Mouse (Mus musculus) forebrain, embryonic 12.5 days (tissue): ENCODE results near the gene Shank2. TPM values are rescaled to one million over a fixed set of nuclear protein-coding genes. Genes with fewer than 3 reads are reported as not detected.

Experiments
- ATAC-seq: fragments of 200-750 bp; cut with Nextera tagmentation; 2 replicates; pipeline ENCODE4 v1.8.0; 2017; ENCODE audit warnings: moderate TSS enrichment; ENCODE audit not compliant: low FRiP score
- H3K27ac ChIP-seq: fragments of 300-500 bp; sonication (generic); 2 replicates; pipeline ENCODE4 v1.5.1; 2016; ENCODE audit warnings: mild to moderate bottlenecking
- H3K27me3 ChIP-seq: fragments of 300-500 bp; sonication (generic); 2 replicates; pipeline ENCODE4 v1.6.1; 2016; ENCODE audit warnings: mild to moderate bottlenecking
- H3K36me3 ChIP-seq: fragments of 300-500 bp; sonication (generic); replicated peaks from 2 replicates; pipeline ENCODE4 v1.6.1; 2016; ENCODE audit warnings: mild to moderate bottlenecking
- H3K4me1 ChIP-seq: fragments of 300-500 bp; sonication (generic); 2 replicates; pipeline ENCODE4 v1.6.1; 2016
- H3K4me2 ChIP-seq: fragments of 300-500 bp; sonication (generic); 2 replicates; pipeline ENCODE4 v1.6.1; 2016; ENCODE audit warnings: mild to moderate bottlenecking, moderate library complexity
- H3K4me3 ChIP-seq: fragments of 300-500 bp; sonication (generic); replicated peaks from 2 replicates; pipeline ENCODE4 v1.5.1; 2016; ENCODE audit warnings: mild to moderate bottlenecking
- H3K9ac ChIP-seq: fragments of 300-500 bp; sonication (generic); 2 replicates; pipeline ENCODE4 v1.6.1; 2016; ENCODE audit warnings: mild to moderate bottlenecking
- H3K9me3 ChIP-seq: fragments of 300-500 bp; sonication (generic); 2 replicates; pipeline ENCODE4 v1.6.1; 2016
- WGBS: fragments of 180-500 bp; shearing (Covaris S2); methylation state at CpG from one replicate; pipeline ENCODE4 v1.1.7; 2016; 5-methylcytosine and 5-hydroxymethylcytosine counted together
- polyA plus RNA-seq: library from polyadenylated mRNA; unstranded; fragments of >200 nt; fragmentation: Nextera tagmentation; extraction: Ambion mirVana; gene quantifications from 2 replicates; pipeline ENCODE4 v1.2.1, GENCODE M21; 2016

Shank2 gene
- polyA plus RNA-seq, 1 experiment from 2014 or later, result 3.0 TPM

DNA sequence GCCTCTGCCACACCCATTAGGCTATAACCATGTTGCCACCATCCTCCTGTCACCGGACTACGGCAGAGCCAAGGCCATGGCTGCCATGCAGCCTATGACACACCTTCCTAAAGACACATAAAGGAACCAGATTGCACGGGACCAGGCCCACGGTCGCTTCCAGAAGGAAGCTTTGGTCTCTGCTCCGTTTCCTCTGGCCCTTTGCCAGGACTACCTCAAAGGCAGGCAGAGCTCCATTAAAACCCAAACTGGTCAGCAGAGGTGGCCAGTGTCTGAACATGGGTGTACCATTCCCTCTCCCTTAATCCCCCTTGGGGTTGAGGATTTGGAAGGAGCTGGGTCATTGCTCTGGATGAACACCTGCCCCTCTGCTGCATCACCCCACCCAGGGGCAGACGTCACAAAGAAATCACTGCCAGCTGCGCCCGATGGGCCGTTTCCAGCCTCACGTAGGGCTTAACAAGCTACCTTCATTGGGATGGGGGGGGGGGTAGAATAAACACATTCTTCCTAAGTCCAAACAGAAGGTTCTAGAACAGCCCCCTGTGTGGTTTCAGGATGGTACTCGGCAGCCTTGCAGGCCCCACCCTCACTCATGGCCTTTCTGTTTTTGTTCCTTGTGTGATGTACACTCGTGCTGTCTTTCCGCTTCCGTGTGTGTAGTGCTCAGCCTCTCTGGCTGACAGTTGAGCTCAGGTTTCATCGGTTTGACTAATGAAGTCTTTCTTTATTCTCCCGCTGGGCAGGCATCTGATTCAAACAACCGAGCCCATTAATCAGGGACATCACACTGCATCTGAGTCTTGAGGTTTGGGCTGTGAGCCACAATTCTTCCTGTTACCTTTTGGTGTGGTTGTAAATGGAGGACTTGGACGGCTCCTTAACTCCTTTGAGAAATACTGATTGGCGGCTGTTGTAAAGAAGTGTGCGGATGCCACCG lies 410.5 kb downstream of the Shank2 start:
- peaks cover 18% of the 10 kb centered on the region for H3K4me1 ChIP-seq
- 0 out of 2 replicates have a peak, but pooled peaks cover 15% of the 10 kb centered on the region for H3K36me3 ChIP-seq
- peak overlapping the region; percentile 59; the same call in 1 of the 2 replicates for H3K27ac ChIP-seq
- WGBS, result 60% methylated on average over 22 of the region's 22 CpGs
- no peak overlapping the region for H3K9ac ChIP-seq
- no peak overlapping the region for H3K4me3 ChIP-seq
- ATAC-seq, result no peak
- no peaks in the 10 kb centered on the region for H3K27me3 ChIP-seq
- H3K9me3 ChIP-seq, result no peaks in the 10 kb centered on the region
- no peak overlapping the region for H3K4me2 ChIP-seq

DNA sequence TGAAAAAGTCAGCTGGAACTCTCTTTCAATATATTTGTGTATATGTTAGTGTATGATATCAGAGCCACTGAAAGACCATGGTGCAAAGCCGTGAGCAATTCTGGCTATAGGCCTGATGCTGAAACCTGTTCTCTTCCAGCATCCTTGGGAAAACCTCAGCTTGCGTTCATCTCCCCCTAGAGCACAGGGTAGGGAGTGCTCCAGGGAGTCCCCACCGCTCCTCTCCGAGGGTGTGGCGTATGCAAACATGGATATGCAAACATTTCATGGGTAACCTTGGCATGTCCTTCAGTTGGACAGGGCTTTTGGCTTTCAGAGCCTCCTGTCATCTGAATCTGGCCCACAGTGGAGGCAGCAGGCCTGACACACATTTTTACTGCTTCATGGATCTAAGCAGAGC lies 412.9 kb downstream of the Shank2 start:
- Histone ChIP-seq H3K4me1 (peaks cover 30% of the 10 kb centered on the region), H3K4me3 (no peak overlapping the region), H3K27ac (no peak overlapping the region), H3K9me3 (no peaks in the 10 kb centered on the region), H3K4me2 (no peak overlapping the region), H3K27me3 (no peaks in the 10 kb centered on the region), H3K36me3 (0 out of 2 replicates have a peak, but pooled peaks cover 15% of the 10 kb centered on the region), H3K9ac (no peak overlapping the region)
- no peak for ATAC-seq
- WGBS, result 86% methylated on average over 5 of the region's 5 CpGs

DNA sequence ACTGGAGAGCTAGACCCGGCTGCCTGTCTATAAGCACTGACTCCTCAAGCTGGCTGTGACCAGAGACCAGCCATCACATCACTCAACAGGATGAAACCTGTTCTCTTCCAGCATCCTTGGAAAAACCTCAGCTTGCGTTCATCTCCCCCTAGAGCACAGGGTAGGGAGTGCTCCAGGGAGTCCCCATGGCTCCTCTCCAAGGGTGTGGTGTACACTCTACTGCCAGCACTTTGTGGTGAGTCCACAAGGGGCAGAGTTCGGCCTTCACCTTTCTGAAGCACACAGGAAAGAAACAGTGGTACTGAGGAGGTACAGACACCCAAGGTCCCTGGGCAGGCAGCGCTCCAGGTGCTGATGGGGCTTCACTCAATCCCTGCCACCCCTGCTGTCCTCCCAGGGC lies 414.1 kb downstream of the Shank2 start:
- 70% methylated on average over 4 of the region's 4 CpGs for WGBS

DNA sequence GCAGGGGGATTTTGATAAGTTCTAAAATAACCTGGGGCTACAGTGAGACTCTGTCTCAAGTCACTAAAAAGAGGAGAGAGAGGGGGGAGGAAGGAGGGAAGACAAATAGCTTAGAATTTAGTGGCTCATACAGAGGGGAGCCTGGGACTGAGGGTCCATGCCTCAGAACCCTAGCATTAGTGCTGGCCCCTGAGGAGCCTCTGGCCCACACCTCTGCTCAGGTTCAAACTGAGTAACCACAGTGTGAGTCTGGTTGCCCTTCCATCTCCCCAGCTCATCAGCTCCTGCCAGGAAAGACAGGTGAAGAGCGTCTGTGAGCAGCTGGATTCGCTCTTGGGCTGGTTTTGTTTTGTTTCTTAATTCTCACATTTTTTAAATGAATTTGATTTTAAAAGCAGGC lies 415.5 kb downstream of the Shank2 start:
- H3K4me1 ChIP-seq, result peaks cover 36% of the 10 kb centered on the region
- H3K9me3 ChIP-seq, result no peaks in the 10 kb centered on the region
- no peaks in the 10 kb centered on the region for H3K27me3 ChIP-seq
- no peaks in the 10 kb centered on the region for H3K36me3 ChIP-seq
- ATAC-seq, result peak; percentile 44; the same call in 1 of the 2 replicates
- WGBS, result 65% methylated on average over 2 of the region's 2 CpGs
- H3K4me2 ChIP-seq, result peak overlapping the region; percentile 31; the same call in 1 of the 2 replicates
- no peak overlapping the region for H3K4me3 ChIP-seq
- peak overlapping the region; percentile 83 for H3K27ac ChIP-seq
- no peak overlapping the region for H3K9ac ChIP-seq

More for the DNA sequence above, 414.1 kb downstream of the Shank2 start:
- no peaks in the 10 kb centered on the region for H3K27me3 ChIP-seq
- H3K9ac ChIP-seq, result no peak overlapping the region
- no peak for ATAC-seq
- no peak overlapping the region for H3K27ac ChIP-seq
- H3K4me3 ChIP-seq, result no peak overlapping the region
- H3K4me1 ChIP-seq, result peaks cover 40% of the 10 kb centered on the region
- no peak overlapping the region for H3K4me2 ChIP-seq
- H3K9me3 ChIP-seq, result no peaks in the 10 kb centered on the region
- 0 out of 2 replicates have a peak, but pooled peaks cover 7% of the 10 kb centered on the region for H3K36me3 ChIP-seq

DNA sequence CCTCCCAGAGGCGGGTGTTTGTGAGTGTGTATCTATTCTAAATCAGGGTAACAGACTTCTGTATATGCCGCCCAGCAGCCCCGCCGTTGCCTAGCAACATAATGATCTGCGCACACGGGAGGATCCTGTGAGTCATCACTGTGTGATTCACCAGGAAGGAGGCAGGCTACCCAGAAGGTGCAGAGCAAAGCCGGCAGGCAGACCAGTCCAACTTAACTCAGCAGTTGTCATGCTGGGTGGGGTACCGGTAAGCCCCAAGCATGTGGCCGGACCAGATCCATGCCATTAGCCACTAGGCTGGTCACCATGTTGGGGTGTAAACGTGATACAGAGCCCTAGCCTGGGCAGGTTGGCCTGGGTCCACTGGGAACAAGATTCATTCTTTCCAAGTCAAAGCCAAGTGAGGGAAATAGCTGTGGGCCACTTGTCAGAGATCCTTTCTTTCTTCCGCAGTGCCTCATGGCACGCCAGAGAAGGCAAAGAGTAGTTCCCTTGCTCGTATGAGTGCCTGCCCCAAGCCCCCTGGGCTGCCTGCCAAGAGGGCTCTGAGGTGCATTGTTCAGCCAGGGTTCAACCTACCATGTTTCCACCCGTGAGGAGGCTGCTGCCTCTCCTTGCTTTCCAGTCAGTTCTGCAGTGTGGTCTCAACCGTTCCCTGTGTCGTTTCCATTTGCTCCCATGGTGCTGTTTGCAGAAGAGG lies 416.1 kb downstream of the Shank2 start:
- 0 out of 2 replicates have a peak overlapping the region, but pooled peaks have one; percentile 21 for H3K9ac ChIP-seq
- H3K4me1 ChIP-seq, result peaks cover 30% of the 10 kb centered on the region
- H3K27ac ChIP-seq, result peak overlapping the region; percentile 83
- no peaks in the 10 kb centered on the region for H3K9me3 ChIP-seq
- WGBS, result 38% methylated on average over 16 of the region's 16 CpGs
- peak overlapping the region; percentile 31 for H3K4me2 ChIP-seq
- peak; percentile 89 for ATAC-seq
- H3K27me3 ChIP-seq, result no peaks in the 10 kb centered on the region
- no peak overlapping the region for H3K4me3 ChIP-seq
- no peaks in the 10 kb centered on the region for H3K36me3 ChIP-seq

DNA sequence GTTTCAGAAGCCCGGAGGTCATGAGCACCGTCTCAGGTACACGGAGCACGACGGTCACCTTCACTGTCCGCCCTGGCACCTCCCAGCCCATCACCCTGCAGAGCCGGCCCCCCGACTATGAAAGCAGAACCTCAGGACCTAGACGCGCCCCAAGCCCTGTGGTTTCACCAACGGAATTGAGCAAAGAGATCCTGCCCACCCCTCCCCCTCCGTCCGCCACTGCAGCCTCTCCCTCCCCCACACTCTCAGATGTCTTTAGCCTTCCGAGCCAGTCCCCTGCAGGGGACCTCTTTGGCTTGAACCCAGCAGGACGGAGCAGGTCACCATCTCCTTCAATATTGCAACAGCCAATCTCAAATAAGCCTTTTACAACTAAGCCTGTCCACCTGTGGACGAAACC lies 418.8 kb downstream of the Shank2 start:
- Histone ChIP-seq H3K4me2 (no peak overlapping the region), H3K27me3 (no peaks in the 10 kb centered on the region), H3K4me1 (peaks cover 30% of the 10 kb centered on the region), H3K4me3 (no peak overlapping the region), H3K36me3 (no peaks in the 10 kb centered on the region), H3K27ac (no peak overlapping the region), H3K9me3 (no peaks in the 10 kb centered on the region), H3K9ac (no peak overlapping the region)
- WGBS, result 26% methylated on average over 16 of the region's 16 CpGs
- ATAC-seq, result no peak

DNA sequence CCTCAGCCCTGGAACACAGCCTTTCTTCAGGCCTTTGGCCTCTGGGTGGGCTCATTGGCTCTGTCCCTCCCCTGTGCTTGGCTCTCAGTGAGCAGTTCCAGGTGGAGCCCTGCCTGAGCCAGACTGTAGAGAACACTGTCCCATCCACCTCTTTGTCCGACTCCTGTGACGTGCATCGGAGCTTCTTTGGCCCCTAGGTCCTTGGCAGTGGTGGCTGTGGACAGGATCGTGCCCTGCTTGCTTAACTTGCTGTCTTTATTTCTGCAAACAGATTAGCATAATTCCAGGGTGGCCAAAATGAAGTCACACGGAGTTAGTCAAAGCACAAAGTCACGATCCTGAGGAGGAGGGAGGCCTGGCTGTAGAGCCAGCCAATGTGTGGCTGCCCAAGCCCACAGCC lies 419.8 kb downstream of the Shank2 start:
- Histone ChIP-seq H3K4me1 (peaks cover 30% of the 10 kb centered on the region), H3K36me3 (no peaks in the 10 kb centered on the region), H3K4me2 (no peak overlapping the region), H3K4me3 (no peak overlapping the region), H3K27ac (no peak overlapping the region), H3K27me3 (no peaks in the 10 kb centered on the region), H3K9ac (no peak overlapping the region), H3K9me3 (no peaks in the 10 kb centered on the region)
- WGBS, result 67% methylated on average over 6 of the region's 6 CpGs
- ATAC-seq, result no peak

DNA sequence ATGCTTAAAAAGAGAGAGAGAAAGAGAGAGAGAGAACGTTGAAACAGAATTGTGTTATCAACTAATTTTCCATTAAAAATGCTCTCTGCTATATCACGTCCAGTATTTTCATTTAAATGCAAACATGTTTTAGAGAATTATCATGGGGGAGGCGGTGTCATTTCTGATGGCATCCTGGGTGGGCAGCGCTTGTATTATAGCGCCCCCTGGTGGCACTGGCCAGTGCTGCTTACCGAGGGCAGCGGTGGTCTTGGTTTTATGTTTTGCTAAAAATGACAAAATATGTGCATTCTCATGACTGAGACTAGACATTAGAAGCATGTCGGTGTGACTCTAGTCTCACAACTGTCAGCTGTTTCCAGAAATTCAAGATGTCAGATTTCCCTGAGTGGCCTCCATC lies 424.2 kb downstream of the Shank2 start:
- H3K36me3 ChIP-seq, result no peaks in the 10 kb centered on the region
- H3K4me2 ChIP-seq, result no peak overlapping the region
- H3K4me3 ChIP-seq, result no peak overlapping the region
- no peak overlapping the region for H3K9ac ChIP-seq
- no peaks in the 10 kb centered on the region for H3K27me3 ChIP-seq
- no peak overlapping the region for H3K27ac ChIP-seq
- whole genome bisulfite sequencing, result 8% methylated on average over 8 of the region's 8 CpGs
- no peaks in the 10 kb centered on the region for H3K9me3 ChIP-seq
- H3K4me1 ChIP-seq, result peaks cover 3% of the 10 kb centered on the region; the same call in 1 of the 2 replicates
- ATAC-seq, result 0 out of 2 replicates have a peak, but pooled peaks have one; percentile 39

DNA sequence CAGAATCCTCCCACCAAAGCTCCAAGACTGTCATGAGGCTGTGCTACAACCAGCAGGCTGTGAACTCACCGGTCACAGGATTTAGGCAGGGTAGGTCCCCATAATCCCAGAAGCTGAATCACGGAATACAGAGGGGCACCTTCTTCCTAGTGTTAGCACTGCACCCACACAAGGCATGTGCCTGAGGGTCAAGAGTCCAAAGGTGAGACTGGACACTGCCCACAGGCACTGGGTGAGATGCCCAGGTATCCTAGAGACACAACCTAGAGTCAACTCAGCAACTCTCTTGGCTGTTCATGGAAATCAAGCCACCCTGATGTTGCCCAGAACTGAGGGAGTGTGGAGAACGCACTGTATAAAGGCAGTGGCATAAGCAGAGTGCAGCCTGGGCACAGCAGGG lies 424.9 kb downstream of the Shank2 start:
- Histone ChIP-seq H3K9ac (no peak overlapping the region), H3K27me3 (no peaks in the 10 kb centered on the region), H3K4me3 (no peak overlapping the region), H3K4me2 (no peak overlapping the region), H3K27ac (no peak overlapping the region), H3K36me3 (no peaks in the 10 kb centered on the region), H3K9me3 (no peaks in the 10 kb centered on the region), H3K4me1 (no peaks in the 10 kb centered on the region)
- WGBS, result 90% methylated on average over 3 of the region's 3 CpGs
- no peak for ATAC-seq

DNA sequence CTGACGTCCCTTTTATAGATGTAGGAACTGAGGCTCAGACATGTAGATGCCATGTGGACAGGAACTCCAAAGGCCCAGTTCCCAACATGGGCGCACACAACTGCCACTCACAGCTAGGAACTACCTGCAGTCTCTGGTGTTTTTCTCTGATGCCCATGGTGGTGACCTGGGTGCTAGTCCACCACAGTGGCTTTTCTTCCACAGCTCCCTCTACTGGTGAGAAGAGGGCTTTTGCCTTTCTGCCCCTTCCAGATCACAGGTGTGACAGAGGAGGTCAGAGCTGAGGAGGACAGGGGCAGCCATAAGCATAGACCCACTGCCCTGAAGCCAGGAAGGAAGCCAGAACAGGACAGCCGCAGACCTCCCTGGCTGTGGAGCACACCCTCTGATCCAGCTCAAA lies 425.7 kb downstream of the Shank2 start:
- no peak overlapping the region for H3K4me2 ChIP-seq
- H3K9me3 ChIP-seq, result no peaks in the 10 kb centered on the region
- no peaks in the 10 kb centered on the region for H3K4me1 ChIP-seq
- H3K4me3 ChIP-seq, result no peak overlapping the region
- H3K27ac ChIP-seq, result no peak overlapping the region
- no peak overlapping the region for H3K9ac ChIP-seq
- H3K36me3 ChIP-seq, result no peaks in the 10 kb centered on the region
- no peaks in the 10 kb centered on the region for H3K27me3 ChIP-seq
- 90% methylated on average over 3 of the region's 3 CpGs for WGBS
- no peak for ATAC-seq

DNA sequence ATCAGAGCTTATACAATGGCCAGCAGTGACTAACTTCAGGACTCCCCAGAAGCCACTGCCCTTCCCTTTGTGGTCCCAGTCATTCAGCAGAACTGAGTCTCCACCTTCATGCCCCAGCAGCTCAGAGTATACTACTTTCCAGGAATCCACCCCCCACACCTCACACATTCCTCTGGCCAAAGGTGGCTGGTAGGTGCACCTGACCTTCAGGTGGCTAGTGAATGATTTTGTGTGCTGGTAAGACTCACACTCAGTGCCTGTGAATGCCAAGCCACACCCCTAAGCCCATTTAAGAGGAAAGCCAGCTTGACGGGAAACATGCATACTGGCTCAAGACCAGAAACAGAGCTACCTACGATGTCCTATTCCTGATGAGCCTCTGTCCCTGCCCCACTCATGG lies 431.2 kb downstream of the Shank2 start:
- H3K27me3 ChIP-seq, result no peaks in the 10 kb centered on the region

DNA sequence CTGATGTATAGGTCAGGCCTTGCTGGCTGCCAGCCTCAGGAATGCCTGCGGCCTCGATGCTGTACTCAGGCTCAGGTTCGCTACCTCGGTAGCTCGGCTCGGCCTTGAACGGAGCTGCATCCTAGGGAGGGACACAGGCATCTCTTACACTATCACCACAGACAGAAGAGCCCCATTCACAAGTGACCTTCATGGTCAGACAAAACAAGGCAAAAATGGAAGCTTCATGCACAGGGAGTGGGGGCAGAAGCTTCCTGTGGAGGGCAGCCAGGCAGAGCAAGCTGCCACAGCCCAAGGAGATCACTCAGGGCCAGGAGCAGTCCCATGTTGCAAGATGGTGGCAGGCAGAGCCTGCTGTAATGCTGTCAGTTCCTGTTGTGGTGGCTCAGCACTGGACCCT lies 437.1 kb downstream of the Shank2 start:
- Histone ChIP-seq H3K36me3 (peaks cover 73% of the 10 kb centered on the region), H3K4me3 (no peak overlapping the region), H3K27ac (no peak overlapping the region), H3K4me1 (no peaks in the 10 kb centered on the region), H3K27me3 (no peaks in the 10 kb centered on the region), H3K4me2 (no peak overlapping the region), H3K9ac (no peak overlapping the region), H3K9me3 (no peaks in the 10 kb centered on the region)
- 98% methylated on average over 7 of the region's 7 CpGs for WGBS
- ATAC-seq, result no peak

More for the DNA sequence above, 431.2 kb downstream of the Shank2 start:
- peaks cover 26% of the 10 kb centered on the region for H3K36me3 ChIP-seq
- 75% methylated on average over 2 of the region's 2 CpGs for WGBS
- no peaks in the 10 kb centered on the region for H3K4me1 ChIP-seq
- H3K4me2 ChIP-seq, result no peak overlapping the region
- no peak overlapping the region for H3K9ac ChIP-seq
- ATAC-seq, result no peak
- no peak overlapping the region for H3K4me3 ChIP-seq
- no peak overlapping the region for H3K27ac ChIP-seq
- no peaks in the 10 kb centered on the region for H3K9me3 ChIP-seq
